10 mouse cellular contexts compared by ENCODE assay signal in the genomic region with DNA sequence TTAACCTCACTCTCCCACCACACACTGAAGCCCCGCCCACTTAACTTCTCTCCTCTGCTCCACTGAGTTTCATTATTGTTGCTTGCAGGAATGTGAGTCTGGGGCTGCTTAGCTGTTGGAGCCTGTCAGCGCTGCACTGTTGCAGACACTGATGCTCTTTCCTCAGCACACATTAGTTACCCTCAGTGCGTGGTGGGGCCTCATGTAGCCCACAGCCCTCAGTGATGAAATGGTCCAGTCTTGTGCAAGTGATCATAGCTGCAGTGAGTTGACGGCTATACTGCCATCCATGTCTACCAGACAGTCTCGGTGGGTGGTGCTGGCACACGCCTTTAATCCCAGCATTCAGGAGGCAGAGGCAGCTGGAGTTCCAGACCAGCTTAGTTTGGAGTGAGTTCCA. TPM values are rescaled to one million over a fixed set of nuclear protein-coding genes. Genes with fewer than 3 reads are reported as not detected.
DNase-seq lines count a peak whose midpoint lies in the region; ATAC-seq and TF ChIP-seq lines count a peak whose summit lies in the region.
"Had no signal": no experiment of that assay in that cellular context is flagged by ENCODE, and none has a peak within 500 bp of the region (broad histone marks: within the 10 kb centered on the region; RNA-seq: fewer than 3 reads in every experiment).

No protein-coding gene starts in this region.

- H3K9me3 ChIP-seq in hindbrain, embryonic 16.5 days (ENCODE audit: control insufficient read depth, low read length): no peaks in the 10 kb centered on the region
- no peaks in the 10 kb centered on the region for H3K9me3 ChIP-seq in hindbrain, embryonic 13.5 days
- no peaks in the 10 kb centered on the region for H3K9me3 ChIP-seq in forebrain, embryonic 14.5 days (replicated peaks; ENCODE audit: control insufficient read depth, low read length)
- H3K9me3 ChIP-seq: heart, embryonic 10.5 days had no signal

- no peak overlapping the region for H3K9ac ChIP-seq in hindbrain, embryonic 16.5 days (ENCODE audit: low read depth, low read length)
- H3K9ac ChIP-seq in hindbrain, embryonic 13.5 days: no peak overlapping the region
- H3K9ac ChIP-seq in forebrain, embryonic 14.5 days (ENCODE audit: low read length): no peak overlapping the region
- H3K9ac ChIP-seq: liver, embryonic 14.5 days had no signal

- ATAC-seq in hindbrain, embryonic 16.5 days: 0 out of 2 replicates have a peak, but pooled peaks have one; percentile 34
- no peak for ATAC-seq in hindbrain, embryonic 13.5 days (ENCODE audit: low FRiP score)
- peak; percentile 20; the same call in 1 of the 2 replicates for ATAC-seq in forebrain, embryonic 14.5 days

- H3K4me2 ChIP-seq in hindbrain, embryonic 16.5 days (ENCODE audit: low read length): no peak overlapping the region
- H3K4me2 ChIP-seq in hindbrain, embryonic 13.5 days: no peak overlapping the region
- no peak overlapping the region for H3K4me2 ChIP-seq in forebrain, embryonic 14.5 days (ENCODE audit: low read length)

- TF ChIP-seq POLR2A in brain, embryonic 14.5 days (IDR thresholded peaks at IDR 0.05; ENCODE audit: borderline replicate concordance, extremely low read depth, insufficient read depth, insufficient read length, poor library complexity, severe bottlenecking): no peak

- peaks cover 6% of the 10 kb centered on the region for H3K36me3 ChIP-seq in hindbrain, embryonic 16.5 days (ENCODE audit: control insufficient read depth, insufficient read depth, low read length)
- peaks cover 27% of the 10 kb centered on the region for H3K36me3 ChIP-seq in hindbrain, embryonic 13.5 days
- peaks cover 10% of the 10 kb centered on the region for H3K36me3 ChIP-seq in forebrain, embryonic 14.5 days (ENCODE audit: control insufficient read depth, insufficient read depth, low read length)

- H3K27ac ChIP-seq in hindbrain, embryonic 16.5 days (ENCODE audit: low read depth, low read length): no peak overlapping the region
- no peak overlapping the region for H3K27ac ChIP-seq in hindbrain, embryonic 13.5 days
- no peak overlapping the region for H3K27ac ChIP-seq in forebrain, embryonic 14.5 days (ENCODE audit: low read depth, low read length)
- H3K27ac ChIP-seq: heart, embryonic 10.5 days; liver, embryonic 14.5 days had no signal

- no peak for TF ChIP-seq CTCF in brain, embryonic 14.5 days (IDR thresholded peaks at IDR 0.05; ENCODE audit: borderline replicate concordance, extremely low read depth, insufficient read depth, insufficient read length)

- H3K4me3 ChIP-seq in hindbrain, embryonic 16.5 days (ENCODE audit: low read length): no peak overlapping the region
- no peak overlapping the region for H3K4me3 ChIP-seq in hindbrain, embryonic 13.5 days
- H3K4me3 ChIP-seq in forebrain, embryonic 14.5 days (ENCODE audit: low read depth, low read length): no peak overlapping the region
- H3K4me3 ChIP-seq: heart, embryonic 10.5 days had no signal

- peak; percentile 27 for DNase-seq in ES-CJ7 (ENCODE audit: low read depth, low spot score)
- peak; percentile 26 for DNase-seq in brain, embryonic 14.5 days (ENCODE audit: low read depth)
- DNase-seq in forebrain, embryonic 14.5 days (ENCODE audit: low spot score): peak; percentile 8
- DNase-seq in right cerebral cortex, postnatal 4 days: no peak
- no peak for DNase-seq in adrenal gland, postnatal 14 days
- DNase-seq: kidney, postnatal 14 days had no signal

- no peaks in the 10 kb centered on the region for H3K27me3 ChIP-seq in hindbrain, embryonic 16.5 days (replicated peaks; ENCODE audit: control insufficient read depth, insufficient read depth, low read length)
- no peaks in the 10 kb centered on the region for H3K27me3 ChIP-seq in hindbrain, embryonic 13.5 days
- no peaks in the 10 kb centered on the region for H3K27me3 ChIP-seq in forebrain, embryonic 14.5 days (replicated peaks; ENCODE audit: control insufficient read depth, insufficient read depth, low read length)

- H3K4me1 ChIP-seq in hindbrain, embryonic 16.5 days (ENCODE audit: control insufficient read depth, insufficient read depth, low read depth, low read length): 0 out of 2 replicates have a peak, but pooled peaks cover 3% of the 10 kb centered on the region
- peaks cover 7% of the 10 kb centered on the region; the same call in 1 of the 2 replicates for H3K4me1 ChIP-seq in hindbrain, embryonic 13.5 days (replicated peaks)
- H3K4me1 ChIP-seq in forebrain, embryonic 14.5 days (ENCODE audit: control insufficient read depth, insufficient read depth, low read length): peaks cover 3% of the 10 kb centered on the region; the same call in 1 of the 2 replicates

- 62% methylated on average over 6 of the region's 6 CpGs for WGBS in hindbrain, embryonic 16.5 days
- 61% methylated on average over 6 of the region's 6 CpGs for WGBS in hindbrain, embryonic 13.5 days
- WGBS in forebrain, embryonic 14.5 days: 37% methylated on average over 6 of the region's 6 CpGs

RNA-seq across cellular contexts. Expression of gene Smc3, which starts 8.7 kb away (rescaled TPM):
- polyA plus RNA-seq in hindbrain, embryonic 16.5 days (2015; fragmentation: Nextera tagmentation; extraction: Ambion mirVana): 49.9 and 50.0 TPM in 2 replicates
- polyA plus RNA-seq in hindbrain, embryonic 13.5 days (2015; fragmentation: Nextera tagmentation; extraction: Ambion mirVana): 68.0 and 69.6 TPM in 2 replicates
- 28.8 and 42.8 TPM in 2 replicates for polyA plus RNA-seq in brain, embryonic 14.5 days (2012; rRNA removed)
- 61.8 and 70.9 TPM in 2 replicates for polyA plus RNA-seq in forebrain, embryonic 14.5 days (2014; fragmentation: Nextera tagmentation; extraction: Ambion mirVana)
- 38.2 and 43.8 TPM in 2 replicates for total RNA-seq in adrenal gland, postnatal 14 days (2021)

RNA-seq across cellular contexts. Expression of gene Nutf2-ps1, which starts 20.1 kb away (rescaled TPM):
- polyA plus RNA-seq in hindbrain, embryonic 16.5 days (2015; fragmentation: Nextera tagmentation; extraction: Ambion mirVana): 206 and 244 TPM in 2 replicates
- polyA plus RNA-seq in hindbrain, embryonic 13.5 days (2015; fragmentation: Nextera tagmentation; extraction: Ambion mirVana): 283 and 310 TPM in 2 replicates
- 51.5 and 58.1 TPM in 2 replicates for polyA plus RNA-seq in brain, embryonic 14.5 days (2012; rRNA removed)
- polyA plus RNA-seq in forebrain, embryonic 14.5 days (2014; fragmentation: Nextera tagmentation; extraction: Ambion mirVana): 276 and 308 TPM in 2 replicates
- 80.2 and 97.3 TPM in 2 replicates for total RNA-seq in adrenal gland, postnatal 14 days (2021)

Comparison
In these comparisons a context has a peak if more than half of its experiments do, and no peak if none do; other contexts are left out.
1. DNase-seq: peak in ES-CJ7 (single experiment), brain, embryonic 14.5 days (single experiment) and forebrain, embryonic 14.5 days (single experiment); none in right cerebral cortex, postnatal 4 days (single experiment) and adrenal gland, postnatal 14 days (single experiment).